Mouse (Mus musculus) cortical plate, adult 2 months (tissue): ENCODE data around the gene Slc25a34. TPM values are rescaled to one million over a fixed set of nuclear protein-coding genes. Genes with fewer than 3 reads are reported as not detected.

Experiments
- H3K27ac ChIP-seq: fragments of 200-500 bp; 2 replicates; pipeline ENCODE4 v1.5.1; 2012; ENCODE audit warnings: low read length, control low read depth, inconsistent platforms; ENCODE audit not compliant: insufficient read depth
- H3K4me1 ChIP-seq: fragments of 200-500 bp; 2 replicates; pipeline ENCODE4 v1.6.1; 2011; ENCODE audit warnings: low read length; ENCODE audit not compliant: control insufficient read depth, insufficient read depth
- H3K4me3 ChIP-seq: fragments of 200-500 bp; 2 replicates; pipeline ENCODE4 v1.5.1; 2011; ENCODE audit warnings: mild to moderate bottlenecking, low read length, control low read depth; ENCODE audit not compliant: insufficient read depth
- CTCF ChIP-seq: fragments of 200-500 bp; IDR thresholded peaks from 2 replicates; pipeline ENCODE4 v1.5.1; 2011; ENCODE audit warnings: mild to moderate bottlenecking, control low read depth, low read length; ENCODE audit not compliant: insufficient read depth; ENCODE audit errors: extremely low read depth
- POLR2A ChIP-seq: fragments of 200-500 bp; IDR thresholded peaks from 2 replicates; pipeline ENCODE4 v1.6.1; 2011; ENCODE audit warnings: mild to moderate bottlenecking, low read length, control low read depth; ENCODE audit not compliant: insufficient read depth; ENCODE audit errors: extremely low read depth
- polyA plus RNA-seq: library from polyadenylated mRNA; depleted of rRNA; stranded (reverse); fragments of >200 nt; gene quantifications from 2 replicates; pipeline ENCODE4 v1.2.3, GENCODE M21; 2012; rRNA removed

The Slc25a34 gene
- polyA plus RNA-seq, 1 experiment, result 6.5 TPM

- Histone ChIP-seq H3K4me1 (no peaks in the 10 kb centered on the region), H3K27ac (0 out of 2 replicates have a peak overlapping the region, but pooled peaks have one; percentile 37), H3K4me3 (no peak overlapping the region)
- no peak for TF ChIP-seq CTCF
- TF ChIP-seq POLR2A, result no peak
These were observed 50.2 kb downstream of the Slc25a34 start for GRCm38 (mm10) chr4:141573359-141573966.

- no peak overlapping the region for H3K4me3 ChIP-seq
- H3K4me1 ChIP-seq, result no peaks in the 10 kb centered on the region
- TF ChIP-seq POLR2A (no peak), CTCF (no peak)
- H3K27ac ChIP-seq, result 0 out of 2 replicates have a peak overlapping the region, but pooled peaks have one; percentile 37
These were observed 50.8 kb downstream of the Slc25a34 start for GRCm38 (mm10) chr4:141572668-141573358.

- TF ChIP-seq CTCF, result no peak
- TF ChIP-seq POLR2A, result no peak
- Histone ChIP-seq H3K4me1 (no peaks in the 10 kb centered on the region), H3K4me3 (no peak overlapping the region), H3K27ac (no peak overlapping the region)
These were observed 51.7 kb downstream of the Slc25a34 start for GRCm38 (mm10) chr4:141571934-141572333.

GRCm38 (mm10) chr4:141571337-141571739 lies 52.3 kb downstream of the Slc25a34 start:
- H3K27ac ChIP-seq, result no peak overlapping the region
- no peak overlapping the region for H3K4me3 ChIP-seq
- TF ChIP-seq CTCF (no peak), POLR2A (no peak)
- no peaks in the 10 kb centered on the region for H3K4me1 ChIP-seq

GRCm38 (mm10) chr4:141570821-141571220 lies 52.8 kb downstream of the Slc25a34 start:
- Histone ChIP-seq H3K4me3 (no peak overlapping the region), H3K27ac (no peak overlapping the region), H3K4me1 (no peaks in the 10 kb centered on the region)
- no peak for TF ChIP-seq POLR2A
- TF ChIP-seq CTCF, result no peak

GRCm38 (mm10) chr4:141570004-141570403 lies 53.6 kb downstream of the Slc25a34 start:
- Histone ChIP-seq H3K4me3 (no peak overlapping the region), H3K4me1 (no peaks in the 10 kb centered on the region), H3K27ac (no peak overlapping the region)
- TF ChIP-seq POLR2A (no peak), CTCF (no peak)

- TF ChIP-seq CTCF, result no peak
- Histone ChIP-seq H3K4me1 (no peaks in the 10 kb centered on the region), H3K27ac (no peak overlapping the region), H3K4me3 (no peak overlapping the region)
These were observed 54.7 kb downstream of the Slc25a34 start for GRCm38 (mm10) chr4:141568966-141569365.

Other genes starting within 250 kb of the Slc25a34 start
- gene Clcnka, start 225.1 kb downstream of the Slc25a34 start, polyA plus RNA-seq, result not detected in 2 replicates
- 0.32 TPM in 1 of 2 replicates, not detected in the other for gene Clcnkb, start 207.8 kb downstream of the Slc25a34 start, polyA plus RNA-seq
- gene Hspb7, start 203.0 kb downstream of the Slc25a34 start, polyA plus RNA-seq, result 0.21 and 0.23 TPM in 2 replicates
- 13.3 and 14.2 TPM in 2 replicates for gene Srarp, start 187.7 kb downstream of the Slc25a34 start, polyA plus RNA-seq
- 45.1 and 47.2 TPM in 2 replicates for gene Zbtb17, start 179.2 kb downstream of the Slc25a34 start, polyA plus RNA-seq
- 12.4 and 13.0 TPM in 2 replicates for gene Spen, start 85.2 kb downstream of the Slc25a34 start, polyA plus RNA-seq
- gene Fblim1, start 17.7 kb downstream of the Slc25a34 start, polyA plus RNA-seq, result 1.0 and 1.3 TPM in 2 replicates
- 0.40 and 0.68 TPM in 2 replicates for gene Tmem82, start 5.2 kb downstream of the Slc25a34 start, polyA plus RNA-seq
- gene Plekhm2, start 41.1 kb upstream of the Slc25a34 start, polyA plus RNA-seq, result 134 and 138 TPM in 2 replicates
- gene Rsc1a1, start 61.8 kb upstream of the Slc25a34 start, polyA plus RNA-seq, result 7.1 and 7.8 TPM in 2 replicates
- gene Ddi2, start 99.6 kb upstream of the Slc25a34 start, polyA plus RNA-seq, result 20.7 and 21.1 TPM in 2 replicates
- gene Agmat, start 122.9 kb upstream of the Slc25a34 start, polyA plus RNA-seq, result 2.2 and 2.4 TPM in 2 replicates
- 30.1 and 31.8 TPM in 2 replicates for gene Dnajc16, start 167.1 kb upstream of the Slc25a34 start, polyA plus RNA-seq
- 20.8 and 21.6 TPM in 2 replicates for gene Casp9, start 169.8 kb upstream of the Slc25a34 start, polyA plus RNA-seq
- 0.13 and 0.17 TPM in 2 replicates for gene Cela2a, start 202.3 kb upstream of the Slc25a34 start, polyA plus RNA-seq
- not detected in 2 replicates for gene Ctrc, start 222.5 kb upstream of the Slc25a34 start, polyA plus RNA-seq